Mouse (Mus musculus) left cerebral cortex, adult 2 months (tissue): ENCODE results near the gene Prss44. TPM values are rescaled to one million over a fixed set of nuclear protein-coding genes. Genes with fewer than 3 reads are reported as not detected.

ENCODE experiments used
- DNase-seq, 2 experiments: peaks; one replicate each; pipeline ENCODE4 v3.0.0; 2021 to 2022; ENCODE audit warnings: low spot score in 2 of 2, mixed read lengths in 1 of 2; ENCODE audit errors: extremely low spot score in 1 of 2
- H3K27ac ChIP-seq: fragments of 200-600 bp; 2 replicates; pipeline ENCODE4 v1.8.1; 2022
- H3K4me3 ChIP-seq: fragments of 200-600 bp; 2 replicates; pipeline ENCODE4 v1.8.1; 2022
- CTCF ChIP-seq: fragments of 200-600 bp; IDR thresholded peaks from 2 replicates; pipeline ENCODE4 v1.8.1; 2022; ENCODE audit warnings: antibody characterized with exemption, mild to moderate bottlenecking, moderate library complexity
- intact Hi-C: fragments of 180-260 bp; cut with DNase I; formaldehyde crosslinking; loops from one replicate; pipeline ENCODE4 v1.15.1; 2025
- long read RNA-seq, 2 experiments: library from polyadenylated mRNA; stranded (forward); transcript quantifications; one replicate each; pipeline ENCODE4 v2.0.0; 2021; ENCODE audit warnings: borderline mapping rate in 2 of 2
- total RNA-seq, 2 experiments: library from RNA; stranded (reverse); gene quantifications; 2 replicates each; pipeline ENCODE4 v1.2.3; 2021

The Prss44 gene
- total RNA-seq: not detected
- long read RNA-seq, experiment 1: 0 reads
- long read RNA-seq, experiment 2: 0 reads

GRCm38 (mm10) chr9:110813789-110814188 lies at the start of gene Prss44:
TSS of gene Prss44 (plus strand) at chr9:110813994.
- H3K27ac ChIP-seq: no peak within 1 kb of the TSS
- no peak for TF ChIP-seq CTCF
- H3K4me3 ChIP-seq: no peak within 1 kb of the TSS
- DNase-seq: no peak
- intact Hi-C loops: no loop called here

- intact Hi-C loops: no loop called here
- H3K27ac ChIP-seq: no peak overlapping the region
- DNase-seq: no peak
- no peak for TF ChIP-seq CTCF
- no peak overlapping the region for H3K4me3 ChIP-seq
These were observed 41.5 kb upstream of the Prss44 start for GRCm38 (mm10) chr9:110772336-110772735.

- DNase-seq: no peak
- Histone ChIP-seq H3K4me3 (no peak overlapping the region), H3K27ac (no peak overlapping the region)
- intact Hi-C loops: no loop called here
- no peak for TF ChIP-seq CTCF
These were observed 39.2 kb upstream of the Prss44 start for GRCm38 (mm10) chr9:110774403-110775268.

GRCm38 (mm10) chr9:110775269-110776022 lies 38.3 kb upstream of the Prss44 start:
- no peak for DNase-seq
- intact Hi-C loops: no loop called here

GRCm38 (mm10) chr9:110778100-110778499 lies 35.7 kb upstream of the Prss44 start:
- Histone ChIP-seq H3K4me3 (no peak overlapping the region), H3K27ac (no peak overlapping the region)
- DNase-seq: no peak
- no peak for TF ChIP-seq CTCF
- intact Hi-C loops: no loop called here

More at GRCm38 (mm10) chr9:110775269-110776022, 38.3 kb upstream of the Prss44 start:
- Histone ChIP-seq H3K4me3 (no peak overlapping the region), H3K27ac (no peak overlapping the region)
- no peak for TF ChIP-seq CTCF

- DNase-seq: no peak
- intact Hi-C loops: no loop called here
- TF ChIP-seq CTCF: no peak
These were observed 35.2 kb upstream of the Prss44 start for GRCm38 (mm10) chr9:110778559-110778958.

GRCm38 (mm10) chr9:110779242-110779913 lies 34.4 kb upstream of the Prss44 start:
- Histone ChIP-seq H3K4me3 (no peak overlapping the region), H3K27ac (no peak overlapping the region)
- peak; percentile 20 for TF ChIP-seq CTCF
- intact Hi-C loops: no loop called here
- no peak for DNase-seq

More at GRCm38 (mm10) chr9:110778559-110778958, 35.2 kb upstream of the Prss44 start:
- Histone ChIP-seq H3K4me3 (no peak overlapping the region), H3K27ac (no peak overlapping the region)

GRCm38 (mm10) chr9:110781256-110781721 lies 32.5 kb upstream of the Prss44 start:
- Histone ChIP-seq H3K4me3 (peak overlapping the region; percentile 56), H3K27ac (peak overlapping the region; percentile 76)
- intact Hi-C loops: loop anchor here (1.0 to 5.0 kb wide), 5 partner anchors 50 to 370 kb away; no protein-coding TSS in a partner anchor
- peak; percentile 94 for TF ChIP-seq CTCF
- DNase-seq: peak; percentile 93 to 97

- TF ChIP-seq CTCF: no peak
- peak overlapping the region; percentile 56 for H3K4me3 ChIP-seq
- intact Hi-C loops: loop anchor here (1.0 to 5.0 kb wide), 5 partner anchors 51 to 370 kb away; no protein-coding TSS in a partner anchor
- peak overlapping the region; percentile 76 for H3K27ac ChIP-seq
- peak; percentile 63 to 74 for DNase-seq
These were observed 32.1 kb upstream of the Prss44 start for GRCm38 (mm10) chr9:110781731-110782130.

GRCm38 (mm10) chr9:110783611-110784010 lies 30.2 kb upstream of the Prss44 start:
- Histone ChIP-seq H3K4me3 (no peak overlapping the region), H3K27ac (no peak overlapping the region)
- intact Hi-C loops: loop anchor here (5.0 kb wide), 1 partner anchor 151 kb away; no protein-coding TSS in a partner anchor
- no peak for DNase-seq
- TF ChIP-seq CTCF: no peak

- no peak for DNase-seq
- peak; percentile 1; the same call in 1 of the 2 replicates for TF ChIP-seq CTCF
- intact Hi-C loops: no loop called here
- H3K27ac ChIP-seq: no peak overlapping the region
- no peak overlapping the region for H3K4me3 ChIP-seq
These were observed 25.6 kb upstream of the Prss44 start for GRCm38 (mm10) chr9:110788169-110788568.
